Mouse (Mus musculus): Measurements from ENCODE around the gene Sgsm2. TPM values are rescaled to one million over a fixed set of nuclear protein-coding genes. Genes with fewer than 3 reads are reported as not detected.
A peak's percentile ranks its signal among the peaks of the same experiment; 100 is the strongest.

Gene Sgsm2
- total RNA-seq, 4 experiments from 2014 or later, result 80.5 to 93.7 (median 88.2) TPM

DNA sequence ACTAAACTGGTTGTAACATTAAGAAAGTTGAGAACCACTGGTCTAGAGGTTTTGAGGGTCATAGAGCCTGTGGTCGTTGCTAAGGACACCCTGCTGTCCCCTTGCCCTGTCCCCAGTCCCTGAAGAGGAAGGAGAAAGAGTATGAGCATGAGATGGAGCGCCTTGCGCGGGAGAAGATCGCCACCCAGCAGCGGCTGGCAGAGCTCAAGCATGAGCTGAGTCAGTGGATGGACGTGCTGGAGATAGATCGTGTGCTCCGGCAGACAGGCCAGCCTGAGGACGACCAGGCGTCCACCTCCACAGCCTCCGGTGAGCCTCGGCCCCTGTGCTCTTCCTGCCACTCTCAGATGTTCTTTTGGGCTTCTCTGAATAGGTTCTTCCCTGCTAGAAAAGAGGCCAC, 54.8 kb downstream of the Sgsm2 start:
- DNase-seq (ENCODE audit: low spot score in 2 of 2), result no peak

DNA sequence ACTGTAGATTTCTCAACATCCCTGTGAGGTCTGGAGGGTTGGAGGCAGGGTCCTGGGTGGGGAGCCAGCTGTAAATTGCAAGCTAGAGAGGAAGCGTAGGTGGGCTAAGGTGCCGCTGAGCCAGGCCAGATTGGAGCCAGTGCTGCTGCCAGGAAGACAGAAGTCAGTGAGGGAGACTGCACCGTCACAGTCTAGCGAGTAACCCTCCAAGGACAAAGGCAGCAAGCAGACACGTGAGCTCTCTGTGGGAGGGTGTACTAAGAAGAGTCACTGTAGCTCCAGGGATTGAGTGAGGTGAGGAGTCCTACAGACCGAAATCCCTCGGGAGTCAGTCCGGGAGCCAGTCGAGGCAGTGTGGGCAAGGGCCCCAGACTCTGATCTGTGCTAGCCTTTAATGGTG, 55.5 kb downstream of the Sgsm2 start:
- DNase-seq (ENCODE audit: low spot score in 2 of 2), result no peak

DNA sequence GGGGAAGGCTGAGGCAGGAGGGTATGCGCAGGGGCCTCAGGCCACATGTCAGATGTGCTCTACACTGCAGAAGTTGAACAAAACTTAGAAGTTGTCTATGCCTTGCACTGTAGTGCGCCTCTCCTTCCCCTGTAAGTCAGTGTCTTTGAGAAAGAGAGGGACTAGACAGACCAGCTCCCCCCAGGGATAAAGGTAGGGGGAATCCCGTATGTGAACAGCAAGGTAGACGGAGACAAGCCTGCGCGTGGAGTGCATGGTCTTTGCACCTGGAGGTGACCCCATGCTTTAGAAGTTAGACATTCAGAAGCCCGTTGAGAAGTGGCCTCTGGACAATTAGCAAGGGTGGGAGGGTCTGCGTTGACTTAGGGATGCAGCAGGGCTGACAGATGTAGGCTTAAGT, 56.1 kb downstream of the Sgsm2 start:
- no peak for DNase-seq (ENCODE audit: low spot score in 2 of 2)

DNA sequence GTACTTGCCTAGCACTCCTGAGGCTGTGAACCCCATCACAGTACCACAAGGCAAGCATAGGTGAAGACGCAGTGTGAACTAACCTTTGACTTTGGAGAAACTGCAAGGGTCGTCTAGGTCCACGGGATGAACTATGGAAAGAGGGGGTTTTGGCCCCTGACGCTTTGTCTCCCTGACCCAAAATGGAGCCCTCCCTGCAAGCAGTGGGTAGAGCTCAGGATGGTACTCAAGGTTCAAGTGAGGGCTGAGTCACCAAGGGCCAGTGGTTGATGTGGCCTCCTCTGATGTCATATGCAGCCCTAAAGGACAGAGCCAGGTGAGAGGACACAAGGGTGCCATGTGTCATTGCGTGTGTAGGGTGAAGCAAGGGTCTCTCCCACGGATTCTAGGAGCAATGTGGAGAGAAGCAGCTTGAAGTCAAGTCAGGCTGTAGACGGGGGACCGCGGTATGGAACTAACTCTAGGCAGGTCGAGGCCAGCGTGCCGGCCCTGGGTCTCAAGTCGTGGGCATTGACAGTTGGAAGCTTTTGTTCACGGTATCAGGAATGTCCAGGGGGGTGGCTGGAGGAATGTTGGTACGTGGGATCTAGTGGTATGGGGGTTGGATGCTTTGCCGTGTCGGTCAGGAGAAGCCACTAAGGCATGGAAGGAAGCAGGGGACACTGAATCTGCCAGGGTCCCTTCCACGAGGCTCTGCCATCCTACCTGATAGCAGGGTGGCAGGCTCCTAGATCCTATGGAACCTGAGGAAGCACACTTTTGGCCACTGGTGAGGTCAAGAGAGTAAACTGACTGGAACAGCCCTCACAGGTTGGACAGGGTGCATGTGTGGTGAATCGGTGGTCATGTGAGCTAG, 56.8 kb downstream of the Sgsm2 start:
- no peak for DNase-seq (ENCODE audit: low spot score in 2 of 2)

DNA sequence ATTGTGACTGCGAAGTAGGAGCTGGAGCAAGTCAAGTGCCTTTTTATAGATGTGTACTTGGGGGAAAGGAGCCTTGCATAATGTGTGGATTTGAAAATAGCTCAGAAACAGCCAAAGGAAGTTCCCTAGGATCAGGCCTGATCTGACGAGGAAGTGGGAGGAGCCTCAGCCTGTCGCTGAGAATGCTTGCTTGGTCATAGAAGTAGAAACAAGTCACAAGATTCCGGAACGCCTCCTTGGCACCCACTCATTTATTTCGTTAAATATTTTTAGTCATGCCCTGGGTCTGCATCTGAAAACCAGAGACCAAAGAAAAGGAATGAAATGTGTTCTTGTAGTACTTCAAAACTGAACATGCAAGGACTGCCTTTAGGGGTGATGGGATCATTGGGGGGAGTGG, 57.9 kb downstream of the Sgsm2 start:
- DNase-seq (ENCODE audit: low spot score in 2 of 2), result peak in 1 of 2 experiments; percentile 81

DNA sequence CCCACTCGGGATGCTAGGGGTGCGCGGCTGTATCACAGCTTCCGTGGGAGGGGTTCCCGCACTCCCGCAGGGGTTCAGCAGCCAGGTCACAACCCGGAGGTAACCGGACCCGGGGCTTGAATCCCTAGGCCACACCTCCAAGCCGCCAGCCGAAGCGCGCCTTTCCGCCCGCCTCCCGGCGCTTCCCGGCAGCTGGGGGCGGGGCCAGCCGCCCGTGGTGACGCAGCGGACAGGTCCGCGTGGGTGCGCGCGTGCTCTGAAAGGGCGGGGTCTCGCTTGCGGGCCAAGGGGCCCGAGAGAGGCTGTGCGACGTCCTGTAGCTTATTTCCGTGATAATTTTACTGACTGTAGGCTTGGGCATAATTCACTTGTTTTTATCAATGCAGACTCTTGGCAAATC, 58.4 kb downstream of the Sgsm2 start:
- DNase-seq (ENCODE audit: low spot score in 2 of 2), result peak; percentile 82 to 90

DNA sequence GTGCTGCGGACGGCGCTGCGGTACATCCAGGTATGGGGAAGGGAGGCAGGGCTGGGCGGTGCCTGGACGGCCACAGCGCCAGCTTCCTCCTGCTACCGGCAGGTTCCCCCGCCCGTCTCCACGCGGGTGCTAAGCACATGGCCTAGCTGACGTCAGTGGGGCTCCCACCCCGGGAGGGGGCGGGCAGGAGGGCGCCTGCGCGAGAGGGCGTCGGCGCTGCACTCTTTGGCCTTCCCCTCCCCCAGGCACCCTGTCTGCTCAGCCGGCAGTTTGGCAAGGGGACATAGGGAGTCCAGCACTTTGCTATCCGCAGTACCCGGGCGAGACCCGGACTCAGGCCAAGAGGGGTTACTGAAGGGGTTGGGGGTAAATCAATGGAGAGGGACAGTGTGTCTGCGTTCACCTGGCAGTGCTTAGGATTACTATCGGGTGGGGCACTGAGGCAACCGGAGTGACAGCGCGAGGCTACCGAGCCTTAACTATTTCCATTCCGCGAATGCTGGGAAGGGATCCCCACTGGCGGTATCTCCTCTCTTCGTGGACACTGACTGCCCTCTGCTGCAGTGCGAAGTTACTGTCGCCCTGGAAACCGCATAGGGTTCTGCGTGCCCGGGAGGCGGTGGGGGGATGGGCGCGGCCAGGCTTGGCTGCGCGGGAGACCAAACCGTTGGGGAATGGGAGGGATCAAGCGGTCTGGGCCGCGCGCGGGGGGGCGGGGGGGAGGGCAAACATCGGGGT, 59.0 kb downstream of the Sgsm2 start:
- peak; percentile 72 to 93 for DNase-seq (ENCODE audit: low spot score in 2 of 2)

DNA sequence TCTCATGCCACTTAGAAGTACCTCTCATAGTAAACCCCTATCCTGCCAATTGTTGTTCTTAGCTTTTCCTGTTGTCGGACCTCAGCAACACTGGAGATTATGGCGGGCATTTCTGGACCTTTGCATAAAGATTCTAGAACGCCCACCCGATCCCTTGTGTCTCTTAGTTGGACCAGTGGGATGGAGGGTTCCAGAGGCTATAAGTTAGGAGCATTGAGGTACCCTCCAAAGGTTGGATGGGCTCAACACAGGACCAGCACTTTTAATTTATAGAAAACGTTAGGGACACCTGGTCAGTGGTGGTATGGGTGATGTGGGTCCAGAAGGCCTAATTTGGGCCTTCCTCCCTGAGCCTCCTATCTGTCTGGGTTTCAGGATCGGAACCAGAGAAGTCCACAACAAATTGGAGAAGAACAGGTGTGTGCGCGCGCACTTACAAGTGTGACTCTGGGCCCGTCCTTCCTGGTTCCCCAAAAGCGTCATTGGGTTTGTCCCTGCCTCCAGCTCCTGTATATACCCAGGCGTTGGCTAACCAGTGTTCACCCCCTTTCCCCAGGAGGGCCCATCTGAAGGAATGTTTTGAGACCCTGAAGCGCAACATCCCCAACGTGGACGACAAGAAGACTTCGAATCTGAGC, 59.7 kb downstream of the Sgsm2 start:
- no peak for DNase-seq (ENCODE audit: low spot score in 2 of 2)

DNA sequence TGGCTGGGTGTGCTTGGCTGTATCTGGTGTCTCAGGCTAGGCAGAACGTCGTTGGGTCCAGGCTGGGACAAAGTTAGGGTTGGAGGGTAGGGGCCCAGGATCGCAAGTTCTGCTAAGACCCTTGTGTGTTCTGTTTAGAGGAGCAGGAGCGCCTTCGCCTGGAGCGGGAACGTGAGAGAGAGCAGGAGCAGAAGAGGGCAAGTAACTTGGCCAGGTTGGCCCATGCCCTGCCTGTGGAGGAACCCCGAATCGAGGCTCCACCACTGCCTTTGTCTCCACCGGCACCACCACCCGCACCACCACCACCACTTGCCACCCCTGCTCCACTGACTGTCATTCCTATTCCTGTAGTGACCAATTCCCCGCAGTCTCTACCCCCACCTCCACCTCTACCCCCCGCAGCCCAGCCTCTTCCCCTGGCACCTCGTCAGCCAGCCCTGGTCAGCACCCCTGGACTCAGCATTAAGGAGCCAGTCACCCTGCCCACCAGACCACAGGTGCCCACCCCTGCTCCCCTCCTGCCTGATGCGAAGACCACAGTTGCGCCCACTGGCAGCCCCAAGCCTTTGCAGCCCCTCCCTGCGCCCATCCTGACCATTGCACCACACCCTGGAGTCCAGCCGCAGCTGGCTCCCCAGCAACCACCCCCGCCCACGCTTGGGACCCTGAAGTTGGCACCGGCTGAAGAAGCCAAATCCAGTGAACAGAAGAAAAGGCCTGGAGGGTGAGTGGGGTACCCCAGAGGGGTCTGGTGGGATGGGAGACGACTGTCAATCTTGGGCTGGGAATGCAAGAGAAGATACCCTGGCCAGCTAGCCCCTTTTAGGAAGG, 60.4 kb downstream of the Sgsm2 start:
- peak in 1 of 2 experiments; percentile 34 for DNase-seq (ENCODE audit: low spot score in 2 of 2)

DNA sequence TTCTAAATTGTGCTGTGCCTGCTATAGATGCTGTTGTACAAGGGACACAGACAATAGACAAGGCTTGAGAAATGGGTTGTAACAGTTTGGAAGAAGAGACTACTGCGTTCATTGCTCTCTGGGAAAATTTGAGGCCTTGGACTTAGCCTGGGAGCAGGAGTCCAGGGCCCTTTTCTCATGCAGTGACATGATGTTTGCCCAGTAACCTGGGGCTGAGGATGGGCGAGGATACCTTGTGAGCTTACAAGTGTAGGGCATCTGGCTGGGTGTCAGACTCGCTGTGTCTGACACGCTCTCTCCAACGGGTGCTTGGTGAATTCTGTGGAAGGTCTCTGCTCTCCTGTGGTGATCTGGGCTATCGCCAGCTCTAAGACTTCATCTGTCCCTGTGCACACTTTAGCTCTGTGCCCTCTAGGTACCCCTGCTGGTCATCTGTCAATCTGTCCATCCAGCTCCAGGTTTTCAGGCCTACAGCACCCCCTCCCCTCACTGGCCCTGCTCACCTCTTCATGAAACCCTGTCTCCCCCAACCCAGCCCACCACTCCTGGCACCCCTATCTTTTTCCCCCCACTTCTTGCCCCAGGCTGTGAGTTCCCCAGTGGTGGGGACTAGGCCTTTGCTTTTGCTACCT, 61.2 kb downstream of the Sgsm2 start:
- DNase-seq (ENCODE audit: low spot score in 2 of 2), result no peak

DNA sequence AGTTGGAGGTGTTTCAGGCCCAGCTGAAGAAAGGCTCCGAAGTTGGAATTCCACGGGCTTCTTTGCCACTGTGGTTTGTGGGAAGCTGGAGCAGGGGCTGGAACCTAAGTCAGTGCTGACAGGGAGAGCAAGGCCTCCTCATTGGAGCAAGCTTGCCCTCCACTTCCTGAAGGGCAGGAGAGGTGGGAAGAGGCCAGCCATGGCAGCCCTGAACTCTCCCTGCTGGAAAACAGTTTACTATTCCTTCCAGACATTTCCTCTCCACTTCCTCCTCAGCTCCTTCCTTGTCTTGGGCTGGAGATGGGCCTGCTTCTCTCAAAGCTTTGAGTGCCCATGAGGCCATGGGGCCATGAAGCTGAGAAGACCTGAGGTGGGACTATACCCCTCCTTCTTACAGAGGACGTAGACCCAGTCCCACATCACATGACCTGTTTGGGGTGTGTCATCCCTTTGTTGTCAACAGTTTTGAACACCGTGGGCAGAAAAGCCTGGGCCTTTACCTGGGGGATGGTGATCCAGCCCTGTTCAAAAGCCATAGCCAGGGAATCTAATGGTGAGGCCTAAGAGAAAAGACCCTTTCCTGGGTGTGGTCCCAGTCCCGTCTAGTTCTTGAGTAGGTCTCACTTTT, 62.1 kb downstream of the Sgsm2 start:
- no peak for DNase-seq (ENCODE audit: low spot score in 2 of 2)

DNA sequence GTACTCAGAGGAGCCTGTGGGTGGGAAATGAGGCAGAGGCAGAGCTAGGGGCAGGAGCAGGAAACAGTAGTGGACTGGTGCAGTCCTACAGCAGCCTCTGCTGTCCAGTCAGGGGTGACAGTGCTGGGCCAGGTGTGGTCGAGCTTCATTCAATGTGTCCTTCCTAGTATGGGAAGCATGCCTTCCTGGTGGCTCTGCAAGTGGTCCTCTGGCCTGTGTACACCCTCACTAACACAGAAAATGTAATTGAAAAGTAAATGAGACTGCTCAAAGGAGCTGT, 62.6 kb downstream of the Sgsm2 start:
- no peak for DNase-seq (ENCODE audit: low spot score in 2 of 2)

DNA sequence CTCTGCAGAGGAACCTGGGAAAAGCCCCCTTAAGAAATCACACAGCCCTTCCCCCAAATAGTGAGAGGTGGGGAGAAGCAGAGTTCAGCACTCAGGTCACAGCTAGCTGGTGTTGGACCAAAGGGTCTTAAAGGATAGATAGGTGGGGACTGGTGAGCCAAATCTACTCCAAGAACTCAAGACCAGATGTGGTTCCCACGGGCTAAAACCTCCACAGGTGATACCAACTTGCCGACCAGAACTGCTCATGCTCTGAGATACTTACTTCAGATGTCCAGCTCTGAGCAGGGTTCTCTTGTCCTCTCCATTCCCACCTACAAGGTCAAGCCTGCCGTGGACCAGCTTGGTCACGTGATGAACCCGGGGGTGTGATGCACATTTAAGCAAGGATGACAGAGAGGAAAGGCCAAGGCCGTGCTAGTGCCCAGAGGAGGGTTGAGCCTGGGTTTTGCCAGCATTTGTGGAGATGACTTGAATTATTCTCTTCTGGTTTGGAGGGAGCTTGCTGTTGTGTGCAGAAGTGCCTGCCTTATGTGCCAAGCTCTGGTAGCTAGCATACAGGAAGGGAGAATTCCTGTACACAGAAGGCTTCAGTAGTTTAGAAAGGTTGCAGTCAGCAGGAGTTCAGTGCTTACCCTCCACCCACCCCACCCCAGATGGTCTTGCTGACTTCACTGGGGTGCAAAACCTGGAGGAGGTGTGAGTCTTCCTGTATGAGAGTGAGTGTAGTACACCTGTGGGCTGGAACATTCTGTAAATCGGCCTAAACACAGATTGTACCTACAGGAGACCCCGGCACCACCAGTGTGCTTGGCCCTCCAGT, 63.1 kb downstream of the Sgsm2 start:
- no peak for DNase-seq (ENCODE audit: low spot score in 2 of 2)

DNA sequence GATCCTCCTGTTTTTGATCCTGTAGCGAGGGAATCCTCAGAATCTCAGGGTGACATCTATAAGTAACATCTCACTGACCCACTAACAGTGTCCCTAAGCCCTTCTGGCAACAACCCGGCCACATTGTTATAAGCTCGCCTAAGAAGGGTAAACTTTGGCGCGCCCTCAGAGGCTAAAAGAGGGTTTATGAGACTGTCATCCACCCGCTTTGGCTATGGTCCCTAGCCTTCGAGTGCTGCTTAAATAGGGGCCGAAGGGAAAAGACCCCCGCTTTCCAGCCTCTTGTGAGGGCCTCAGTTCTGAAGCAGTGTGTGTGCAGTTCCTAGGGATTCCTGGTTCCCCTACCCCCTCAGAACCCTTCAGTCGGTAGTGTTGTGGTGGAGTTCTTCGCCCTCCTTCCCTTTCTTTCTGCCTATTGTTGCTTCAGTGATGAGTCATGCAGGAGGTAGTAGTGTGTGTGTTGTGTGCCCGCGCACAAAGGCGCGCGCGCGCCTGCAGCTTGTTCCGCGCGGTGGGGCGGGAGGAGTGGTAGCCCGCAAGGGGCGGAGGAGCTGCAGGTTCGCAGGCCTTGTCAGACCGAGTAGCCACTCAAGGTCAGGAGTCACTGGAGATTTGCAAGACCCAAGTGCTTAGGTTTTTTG, 64.2 kb downstream of the Sgsm2 start:
- peak in 1 of 2 experiments; percentile 69 for DNase-seq (ENCODE audit: low spot score in 2 of 2)

DNA sequence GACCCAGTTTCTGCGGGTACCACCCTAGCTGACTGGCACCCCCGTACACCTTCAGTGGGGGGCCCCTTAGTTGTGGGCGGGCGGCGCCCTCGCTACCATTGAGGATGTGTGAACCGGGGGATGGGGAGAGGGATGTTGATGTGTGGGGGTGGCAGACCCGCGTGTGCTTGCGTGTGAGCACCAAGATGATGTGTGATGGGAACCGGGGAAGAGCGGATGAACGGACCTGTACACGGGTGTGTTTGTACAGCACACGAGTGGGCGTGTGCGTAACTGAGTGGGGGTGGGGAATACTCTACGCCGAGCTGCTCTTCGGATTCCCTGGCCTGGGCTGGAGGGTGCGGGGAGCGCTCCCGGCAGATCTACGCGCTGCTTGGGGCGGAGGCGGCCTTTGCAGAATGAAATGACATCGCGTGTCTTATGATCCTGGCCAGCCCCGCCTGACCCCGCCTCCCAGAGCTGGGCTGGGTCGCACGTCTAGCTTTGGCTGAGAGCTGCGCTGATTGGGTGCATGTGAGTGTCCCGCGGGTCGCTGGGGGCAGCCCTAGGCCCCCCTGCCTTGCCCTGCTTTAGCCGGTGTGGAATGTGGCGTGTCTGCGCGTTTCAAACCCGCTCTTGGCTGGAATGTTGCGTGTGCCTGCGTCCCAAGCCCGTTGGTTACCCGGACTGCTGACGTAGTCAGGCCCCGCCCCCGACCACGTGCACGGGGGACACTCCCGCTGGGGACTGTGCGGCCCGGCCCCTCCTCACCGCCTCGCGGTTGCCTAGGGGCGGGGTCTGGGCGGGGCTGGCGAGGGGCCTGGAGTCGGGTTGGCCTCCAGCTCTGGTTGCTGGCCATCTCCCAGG, 65.0 kb downstream of the Sgsm2 start:
- peak; percentile 97 for DNase-seq (ENCODE audit: low spot score in 2 of 2)

DNA sequence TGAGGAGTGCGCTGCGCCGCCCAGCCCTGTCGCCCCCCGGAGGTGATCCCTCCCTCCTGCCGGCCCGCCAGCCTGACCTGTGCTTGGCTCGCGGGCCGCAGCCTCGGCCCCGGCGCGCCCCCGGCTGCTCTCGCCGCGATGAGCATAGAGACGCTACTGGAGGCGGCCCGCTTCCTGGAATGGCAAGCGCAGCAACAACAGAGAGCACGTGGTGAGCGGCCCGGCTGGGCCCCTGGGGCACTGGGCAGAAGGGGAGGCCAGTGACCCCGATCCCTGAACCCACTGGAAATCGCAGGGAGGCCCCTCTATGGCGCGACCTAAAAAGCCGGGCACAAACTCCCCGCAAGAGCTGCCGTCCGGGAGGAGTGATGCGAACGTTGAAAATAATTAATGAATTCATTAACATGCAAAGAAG, 65.7 kb downstream of the Sgsm2 start:
- no peak for DNase-seq (ENCODE audit: low spot score in 2 of 2)

DNA sequence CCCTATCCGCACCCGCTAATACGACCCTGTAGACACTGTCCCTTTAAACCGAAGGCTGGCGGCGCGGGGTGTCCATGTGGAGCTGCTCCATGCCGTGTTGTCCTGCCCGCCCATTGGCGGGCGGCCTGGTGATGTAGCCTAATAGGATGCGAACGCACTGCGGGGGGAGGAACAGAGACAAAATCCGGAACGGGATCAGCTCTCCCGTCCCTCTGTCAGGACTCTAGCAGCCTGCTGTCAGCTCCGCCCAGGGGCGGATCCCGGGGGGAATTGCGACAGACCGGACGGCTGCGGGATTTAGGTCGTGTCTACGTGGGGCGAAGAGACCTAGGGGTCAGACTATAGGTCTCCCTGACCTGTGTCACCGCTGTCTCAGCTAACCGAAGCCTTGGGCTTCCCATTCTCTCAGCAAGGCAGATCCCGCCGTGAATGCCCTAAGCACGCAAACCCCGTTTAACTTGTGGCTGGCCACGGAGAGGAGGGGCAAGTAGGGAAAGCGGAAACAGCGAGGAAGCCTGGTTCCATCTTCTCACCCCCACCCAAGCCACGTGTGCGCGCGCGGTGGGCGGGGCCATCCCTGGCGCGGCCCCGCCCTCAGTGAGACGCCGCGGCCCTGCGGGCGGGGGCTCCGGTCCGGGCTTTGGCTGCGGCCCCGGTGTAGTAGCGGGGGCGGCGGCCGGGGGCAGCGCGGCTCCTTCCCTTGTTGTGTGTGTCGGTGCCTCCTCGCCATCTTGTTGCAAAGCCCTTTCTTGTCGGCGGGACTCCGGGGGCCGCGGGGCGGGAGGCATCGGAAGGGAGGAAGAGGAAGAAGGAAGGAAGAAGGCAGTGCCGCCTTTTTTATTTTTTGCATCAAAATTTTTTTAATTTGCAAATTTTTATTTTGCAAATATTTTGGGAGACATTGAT, 66.4 kb downstream of the Sgsm2 start, which contains the start of gene Mnt:
Gene Mnt (plus strand): TSS at position 665 of the 906 bp plus-strand sequence.
- DNase-seq (ENCODE audit: low spot score in 2 of 2), result peak; percentile 95 to 100
